Mouse (Mus musculus) left cerebral cortex, adult 2 months (tissue): ENCODE measurements around the gene Edn3. TPM values are rescaled to one million over a fixed set of nuclear protein-coding genes. Genes with fewer than 3 reads are reported as not detected.
A peak's percentile ranks its signal among the peaks of the same experiment; 100 is the strongest.

ENCODE experiments used
- DNase-seq, 2 experiments: peaks; one replicate each; pipeline ENCODE4 v3.0.0; 2021 to 2022; ENCODE audit warnings: low spot score in 2 of 2, mixed read lengths in 1 of 2; ENCODE audit errors: extremely low spot score in 1 of 2
- H3K27ac ChIP-seq: fragments of 200-600 bp; 2 replicates; pipeline ENCODE4 v1.8.1; 2022
- H3K4me3 ChIP-seq: fragments of 200-600 bp; 2 replicates; pipeline ENCODE4 v1.8.1; 2022
- CTCF ChIP-seq: fragments of 200-600 bp; IDR thresholded peaks from 2 replicates; pipeline ENCODE4 v1.8.1; 2022; ENCODE audit warnings: antibody characterized with exemption, mild to moderate bottlenecking, moderate library complexity
- intact Hi-C: fragments of 180-260 bp; cut with DNase I; formaldehyde crosslinking; loops from one replicate; pipeline ENCODE4 v1.15.1; 2025
- total RNA-seq, 2 experiments: library from RNA; stranded (reverse); gene quantifications; 2 replicates each; pipeline ENCODE4 v1.2.3; 2021

The Edn3 gene
- total RNA-seq, 2 experiments from 2014 or later: 4.5 to 5.2 TPM

DNA sequence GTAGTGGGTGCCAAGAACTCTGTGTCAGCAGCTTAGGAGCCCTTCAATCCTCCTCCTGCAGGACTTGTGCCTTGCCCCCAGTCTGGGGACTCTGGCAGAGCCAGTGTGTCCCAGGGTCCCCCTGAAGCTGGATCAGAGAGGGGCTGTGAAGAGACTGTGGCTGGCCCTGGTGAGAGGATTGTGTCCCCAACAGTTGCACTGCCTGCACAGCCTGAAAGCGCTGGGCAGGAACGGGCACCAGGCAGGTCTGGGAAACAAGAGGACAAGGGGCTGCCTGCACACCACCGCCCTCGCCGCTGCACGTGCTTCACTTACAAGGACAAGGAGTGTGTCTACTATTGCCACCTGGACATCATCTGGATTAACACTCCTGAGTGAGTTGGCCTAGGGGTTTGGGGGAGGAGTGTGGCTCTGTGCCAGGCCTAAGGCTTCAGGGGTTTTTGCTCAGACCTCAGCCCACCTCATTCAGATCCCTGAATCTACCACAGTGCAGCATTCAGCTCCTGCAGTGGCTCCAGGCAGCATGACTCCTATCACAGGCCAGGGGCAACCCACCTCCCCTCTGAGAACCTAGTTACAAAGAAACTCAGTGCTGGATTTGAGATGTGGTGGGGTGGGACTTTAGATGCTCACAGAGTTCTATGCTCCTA lies 1.2 kb downstream of the Edn3 start:
- TF ChIP-seq CTCF: no peak
- Histone ChIP-seq H3K27ac (no peak overlapping the region), H3K4me3 (no peak overlapping the region; the same call in 1 of the 2 replicates)
- intact Hi-C loops: no loop called here
- DNase-seq: no peak

GRCm38 (mm10) chr2:174762310-174762709 lies 1.9 kb downstream of the Edn3 start:
- no peak overlapping the region for H3K4me3 ChIP-seq
- intact Hi-C loops: no loop called here
- H3K27ac ChIP-seq: no peak overlapping the region
- no peak for DNase-seq
- no peak for TF ChIP-seq CTCF

- intact Hi-C loops: no loop called here
These were observed 8.6 kb downstream of the Edn3 start for GRCm38 (mm10) chr2:174768891-174769528.

GRCm38 (mm10) chr2:174774177-174775111 lies 14.0 kb downstream of the Edn3 start:
- intact Hi-C loops: no loop called here
- Histone ChIP-seq H3K27ac (no peak overlapping the region), H3K4me3 (no peak overlapping the region)
- DNase-seq: no peak
- TF ChIP-seq CTCF: no peak

More at GRCm38 (mm10) chr2:174768891-174769528, 8.6 kb downstream of the Edn3 start:
- H3K4me3 ChIP-seq: no peak overlapping the region
- no peak for TF ChIP-seq CTCF
- no peak for DNase-seq
- no peak overlapping the region for H3K27ac ChIP-seq

DNA sequence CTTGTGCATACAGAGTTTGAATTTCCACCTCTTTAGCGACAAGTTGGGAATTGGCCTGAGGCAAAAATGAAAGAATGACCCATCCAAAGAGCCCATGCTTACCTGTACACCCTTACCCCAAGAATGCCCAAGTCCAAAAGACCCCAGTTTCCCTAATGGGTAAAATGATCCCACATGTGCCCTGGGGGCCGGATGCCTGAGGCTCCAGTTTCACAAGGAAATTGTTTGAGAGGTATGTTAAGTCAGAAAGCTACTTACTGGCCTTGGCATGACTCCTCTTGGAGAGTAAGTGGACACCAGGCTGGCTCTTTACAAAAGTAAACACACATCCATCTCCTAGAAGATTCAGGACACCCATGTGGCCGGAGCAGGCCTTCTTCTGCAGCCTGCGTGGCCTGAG lies 21.6 kb downstream of the Edn3 start:
- no peak for DNase-seq
- intact Hi-C loops: no loop called here
- TF ChIP-seq CTCF: no peak
- no peak overlapping the region for H3K27ac ChIP-seq
- H3K4me3 ChIP-seq: no peak overlapping the region

GRCm38 (mm10) chr2:174782880-174783279 lies 22.5 kb downstream of the Edn3 start:
- no peak for TF ChIP-seq CTCF
- no peak for DNase-seq
- Histone ChIP-seq H3K4me3 (no peak overlapping the region), H3K27ac (no peak overlapping the region)
- intact Hi-C loops: no loop called here

GRCm38 (mm10) chr2:174788830-174789229 lies 28.4 kb downstream of the Edn3 start:
- DNase-seq: no peak
- Histone ChIP-seq H3K27ac (no peak overlapping the region), H3K4me3 (no peak overlapping the region)
- no peak for TF ChIP-seq CTCF
- intact Hi-C loops: no loop called here

GRCm38 (mm10) chr2:174792436-174793125 lies 32.2 kb downstream of the Edn3 start:
- Histone ChIP-seq H3K27ac (no peak overlapping the region), H3K4me3 (no peak overlapping the region)
- no peak for DNase-seq
- no peak for TF ChIP-seq CTCF
- intact Hi-C loops: no loop called here

DNA sequence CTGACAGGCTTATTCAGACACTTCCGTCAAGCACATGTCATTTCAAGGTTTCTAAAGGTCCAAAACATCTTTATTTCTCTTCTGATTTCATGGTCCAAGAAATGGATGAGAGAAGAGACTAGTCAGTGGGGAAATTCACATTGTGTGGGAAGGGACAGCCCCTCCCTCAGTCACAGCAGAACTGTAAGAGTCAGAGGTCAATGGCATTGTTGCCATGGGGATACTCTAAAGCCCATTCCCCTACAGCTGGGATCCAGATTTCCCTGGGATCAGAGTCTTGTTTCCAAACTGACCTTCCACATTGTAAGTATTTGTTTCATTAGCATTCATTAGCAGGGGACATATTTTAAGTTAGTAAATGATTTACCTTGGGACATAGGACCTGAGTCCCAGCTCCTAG lies 32.8 kb downstream of the Edn3 start:
- DNase-seq: no peak
- H3K4me3 ChIP-seq: no peak overlapping the region
- no peak for TF ChIP-seq CTCF
- intact Hi-C loops: no loop called here
- H3K27ac ChIP-seq: no peak overlapping the region

GRCm38 (mm10) chr2:174796998-174797397 lies 36.6 kb downstream of the Edn3 start:
- intact Hi-C loops: no loop called here
- DNase-seq: no peak
- no peak overlapping the region for H3K4me3 ChIP-seq
- peak; percentile 8 for TF ChIP-seq CTCF
- no peak overlapping the region for H3K27ac ChIP-seq

GRCm38 (mm10) chr2:174797495-174798068 lies 37.2 kb downstream of the Edn3 start:
- no peak overlapping the region for H3K27ac ChIP-seq
- no peak for TF ChIP-seq CTCF
- DNase-seq: no peak
- H3K4me3 ChIP-seq: no peak overlapping the region
- intact Hi-C loops: no loop called here
